Mouse (Mus musculus) lung, postnatal 25 days (tissue): ENCODE data around the gene Psma4.

ENCODE experiments used
- DNase-seq: peaks from one replicate; pipeline ENCODE4 v3.0.0; 2022; ENCODE audit warnings: low spot score

The Psma4 gene

DNA sequence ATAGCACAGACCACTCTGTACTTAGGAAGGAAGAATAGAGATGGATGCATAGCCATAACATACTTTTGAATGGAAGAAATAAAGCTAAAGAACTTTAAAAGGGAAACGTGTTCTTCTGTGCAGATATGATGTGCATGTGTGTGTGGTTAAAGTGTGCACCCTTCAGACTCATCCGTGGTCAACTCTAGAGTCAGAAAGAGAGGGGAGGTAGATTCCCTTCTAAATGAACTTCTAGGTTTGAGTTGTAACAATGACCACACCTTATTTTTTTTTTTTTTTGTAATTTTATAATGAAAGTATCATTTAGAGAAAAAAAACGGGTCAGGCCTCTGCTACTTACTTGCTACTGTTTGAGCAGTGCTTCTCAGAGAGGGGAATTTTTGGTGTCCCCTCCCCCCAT, 39.8 kb downstream of the Psma4 start:
- DNase-seq: no peak

DNA sequence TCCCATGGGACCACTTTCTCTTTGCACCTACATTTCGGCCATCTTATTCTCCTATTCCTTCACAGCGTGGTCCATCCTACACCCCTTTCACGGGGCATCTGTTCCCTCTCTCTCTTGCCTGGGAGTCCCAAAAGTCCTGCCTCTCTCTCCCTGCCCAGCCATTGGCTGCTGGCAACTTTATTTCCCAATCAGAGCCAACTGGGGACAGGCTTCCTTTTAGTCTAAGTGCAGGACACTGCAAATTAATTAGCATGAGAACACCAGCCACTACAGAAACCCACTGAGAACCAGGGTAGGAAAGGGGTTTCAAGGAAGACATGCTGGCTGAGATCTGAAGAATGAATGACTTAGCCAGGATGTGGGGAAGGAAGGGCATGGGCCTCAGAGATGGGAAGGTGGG, 43.8 kb downstream of the Psma4 start:
- DNase-seq: no peak

DNA sequence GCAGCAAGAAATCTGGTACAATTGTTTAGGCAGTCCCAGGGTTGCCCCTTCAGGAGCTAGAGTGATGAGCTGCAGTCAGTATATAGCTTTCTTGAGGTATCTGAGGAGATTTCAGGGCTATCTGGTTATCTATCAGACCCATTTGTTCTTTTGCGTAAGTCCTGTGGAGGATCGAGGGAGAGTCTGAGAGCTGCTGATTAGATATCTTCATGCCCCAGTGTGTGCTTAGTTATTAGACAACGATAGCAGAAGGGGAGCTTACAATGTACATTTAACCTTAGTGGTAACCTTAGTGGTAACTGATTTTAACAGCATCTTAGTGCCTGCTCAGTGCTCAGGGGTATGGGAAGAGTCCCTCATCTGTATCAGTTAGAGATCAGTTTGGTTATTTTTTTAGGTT, 45.1 kb downstream of the Psma4 start:
- DNase-seq: no peak

DNA sequence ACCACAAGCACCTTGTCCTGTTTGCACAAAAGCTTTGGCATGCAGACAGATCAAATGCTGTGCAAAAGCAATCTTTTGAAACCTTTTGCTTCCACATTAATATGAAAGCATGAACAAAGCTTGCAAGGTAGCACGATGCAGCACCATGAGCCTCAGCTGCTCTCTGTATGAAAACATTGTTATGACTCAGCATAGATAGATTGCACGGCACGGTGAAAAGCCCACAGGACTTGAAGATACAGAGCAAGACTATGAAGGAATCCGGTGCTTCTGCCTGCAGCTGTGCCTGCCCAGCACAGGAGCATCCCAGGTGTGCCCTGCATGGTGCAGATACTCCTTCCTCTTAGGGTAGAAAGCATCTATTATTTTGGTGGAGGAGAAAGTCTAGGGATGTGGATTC, 53.0 kb downstream of the Psma4 start:
- no peak for DNase-seq
